Mouse (Mus musculus) C2C12 (cell line): ENCODE measurements around the gene Coro2b.

Source experiments
- CEBPB ChIP-seq: IDR thresholded peaks from one replicate; pipeline ENCODE4 v1.6.1; 2011; ENCODE audit warnings: low read depth, mild to moderate bottlenecking, control low read depth, moderate library complexity
- CTCF ChIP-seq: IDR thresholded peaks from one replicate; pipeline ENCODE4 v1.5.1; 2011; ENCODE audit not compliant: control insufficient read depth, insufficient read depth, insufficient read length
- FOSL1 ChIP-seq: IDR thresholded peaks from one replicate; pipeline ENCODE4 v1.8.0; 2011; ENCODE audit warnings: mild to moderate bottlenecking, low read length; ENCODE audit not compliant: poor library complexity, insufficient read depth, severe bottlenecking
- MAX ChIP-seq: IDR thresholded peaks from one replicate; pipeline ENCODE4 v1.6.1; 2011; ENCODE audit warnings: mild to moderate bottlenecking, control low read depth
- MYOD1 ChIP-seq: IDR thresholded peaks from one replicate; pipeline ENCODE4 v1.6.1; 2011; ENCODE audit warnings: low read depth; ENCODE audit not compliant: control insufficient read depth, insufficient read length
- USF1 ChIP-seq: IDR thresholded peaks from one replicate; pipeline ENCODE4 v1.6.1; 2011; ENCODE audit warnings: low read depth, mild to moderate bottlenecking, control low read depth, moderate library complexity

DNA sequence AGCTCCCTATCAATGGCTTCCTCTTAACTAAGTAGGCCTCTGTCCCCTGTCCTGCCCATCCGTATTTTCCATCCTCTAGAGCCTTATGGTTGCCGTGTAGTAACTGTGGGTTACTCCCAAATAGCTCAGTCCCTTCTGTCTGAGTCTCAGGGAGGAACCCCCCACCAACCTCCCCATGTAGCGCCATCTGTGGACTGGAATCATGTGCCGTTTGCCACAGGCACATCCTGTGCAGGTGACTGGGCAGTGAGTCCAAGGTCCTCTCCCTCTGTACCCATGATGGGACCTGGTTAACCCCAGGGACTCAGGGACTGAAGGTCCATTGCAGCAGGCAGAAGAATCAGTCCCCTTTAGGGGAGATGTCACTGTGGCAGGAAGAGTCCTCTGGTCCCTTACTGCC lies 106.1 kb downstream of the Coro2b start:
- TF ChIP-seq USF1 = no peak
- no peak for TF ChIP-seq CTCF
- TF ChIP-seq MAX = no peak
- no peak for TF ChIP-seq CEBPB
- TF ChIP-seq FOSL1 = no peak
- no peak for TF ChIP-seq MYOD1
